Mouse (Mus musculus): ENCODE data around the gene C2cd5.

- TF ChIP-seq MYOD1 (IDR thresholded peaks at IDR 0.05; ENCODE audit: control insufficient read depth in 1 of 3, insufficient read length in 2 of 3, low read depth in 2 of 3) (no peak), POLR2AphosphoS2 (IDR thresholded peaks at IDR 0.05; ENCODE audit: insufficient read length, low read depth) (no peak), REST (IDR thresholded peaks at IDR 0.05; ENCODE audit: insufficient read depth, insufficient read length) (no peak), MAX (IDR thresholded peaks at IDR 0.05; ENCODE audit: low read depth) (no peak)
Observed at GRCm38 (mm10) chr6:142987616-142988015, 112.3 kb downstream of the C2cd5 start.
